ENCODE assay signal across 11 mouse cellular contexts in the genomic region with DNA sequence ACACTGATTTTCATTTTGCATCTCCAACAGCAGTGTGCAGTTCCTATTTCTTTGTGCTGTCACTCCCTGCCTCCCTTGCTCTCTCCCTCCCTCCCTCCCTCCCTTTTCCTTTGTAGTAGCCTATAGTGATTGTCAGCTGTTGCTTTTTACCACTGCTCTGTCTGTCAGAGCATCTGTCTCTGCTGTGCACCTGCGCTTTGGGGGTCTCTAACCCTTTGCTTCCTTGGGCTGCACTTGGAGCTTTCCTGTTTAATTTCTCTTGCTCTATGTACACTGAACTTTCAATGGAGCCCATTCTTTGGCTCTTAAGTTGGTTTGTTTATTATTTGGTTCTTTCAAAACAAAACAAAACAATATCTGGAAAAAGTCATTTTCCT.
DNase-seq lines count a peak whose midpoint lies in the region; ATAC-seq and TF ChIP-seq lines count a peak whose summit lies in the region.
"Had no signal": no experiment of that assay in that cellular context is flagged by ENCODE, and none has a peak within 500 bp of the region (broad histone marks: within the 10 kb centered on the region; RNA-seq: fewer than 3 reads in every experiment).

No protein-coding gene starts in this region.

- peak overlapping the region; percentile 75 for H3K4me2 ChIP-seq in hindbrain, embryonic 13.5 days
- peak overlapping the region; percentile 77 for H3K4me2 ChIP-seq in midbrain, embryonic 14.5 days (ENCODE audit: low read length)

- TF ChIP-seq POLR2A in heart, adult 2 months (IDR thresholded peaks at IDR 0.05; ENCODE audit: insufficient read depth, low read depth, low read length), result no peak
- TF ChIP-seq POLR2A in ES-Bruce4 (IDR thresholded peaks at IDR 0.05; ENCODE audit: insufficient read depth, low read length), result no peak

- H3K27me3 ChIP-seq in heart, adult 2 months (ENCODE audit: control insufficient read depth, insufficient read depth, low read length), result no peaks in the 10 kb centered on the region
- H3K27me3 ChIP-seq in ES-Bruce4 (ENCODE audit: control insufficient read depth, insufficient read depth, low read length, poor library complexity, severe bottlenecking), result no peaks in the 10 kb centered on the region
- no peaks in the 10 kb centered on the region for H3K27me3 ChIP-seq in hindbrain, embryonic 13.5 days
- no peaks in the 10 kb centered on the region for H3K27me3 ChIP-seq in midbrain, embryonic 14.5 days (ENCODE audit: control insufficient read depth, insufficient read depth, low read length)

- TF ChIP-seq EP300 in heart, adult 2 months (IDR thresholded peaks at IDR 0.05; ENCODE audit: insufficient read depth, low read depth, low read length), result no peak
- no peak for TF ChIP-seq EP300 in ES-Bruce4 (IDR thresholded peaks at IDR 0.05; ENCODE audit: insufficient read depth, low read depth, low read length)

- no peak for TF ChIP-seq CTCF in heart, adult 2 months (IDR thresholded peaks at IDR 0.05)
- no peak for TF ChIP-seq CTCF in ES-Bruce4 (IDR thresholded peaks at IDR 0.05; ENCODE audit: low read depth, low read length)

- H3K9me3 ChIP-seq in ES-Bruce4 (replicated peaks; ENCODE audit: control insufficient read depth, insufficient read depth, low read length, poor library complexity, severe bottlenecking), result no peaks in the 10 kb centered on the region
- H3K9me3 ChIP-seq in hindbrain, embryonic 13.5 days, result no peaks in the 10 kb centered on the region
- H3K9me3 ChIP-seq in midbrain, embryonic 14.5 days (ENCODE audit: control insufficient read depth, low read length), result no peaks in the 10 kb centered on the region

- no peak overlapping the region for H3K9ac ChIP-seq in heart, adult 2 months (ENCODE audit: low read depth, low read length)
- 0 out of 2 replicates have a peak overlapping the region, but pooled peaks have one; percentile 41 for H3K9ac ChIP-seq in ES-Bruce4 (ENCODE audit: low read depth, poor library complexity, severe bottlenecking)
- peak overlapping the region; percentile 51 for H3K9ac ChIP-seq in hindbrain, embryonic 13.5 days
- H3K9ac ChIP-seq in midbrain, embryonic 14.5 days (replicated peaks; ENCODE audit: low read length), result no peak overlapping the region

- no peaks in the 10 kb centered on the region; the same call in 1 of the 2 replicates for H3K36me3 ChIP-seq in heart, adult 2 months (ENCODE audit: control insufficient read depth, insufficient read depth, low read length)
- H3K36me3 ChIP-seq in ES-Bruce4 (ENCODE audit: control insufficient read depth, insufficient read depth, low read length, poor library complexity, severe bottlenecking), result no peaks in the 10 kb centered on the region
- peaks cover 17% of the 10 kb centered on the region for H3K36me3 ChIP-seq in hindbrain, embryonic 13.5 days
- peaks cover 12% of the 10 kb centered on the region for H3K36me3 ChIP-seq in midbrain, embryonic 14.5 days (ENCODE audit: control insufficient read depth, insufficient read depth, low read length)

- peak overlapping the region; percentile 40; the same call in 1 of the 2 replicates for H3K27ac ChIP-seq in heart, adult 2 months
- no peak overlapping the region for H3K27ac ChIP-seq in ES-Bruce4 (ENCODE audit: insufficient read depth, low read length)
- H3K27ac ChIP-seq in hindbrain, embryonic 13.5 days, result peak overlapping the region; percentile 66
- 0 out of 2 replicates have a peak overlapping the region, but pooled peaks have one; percentile 14 for H3K27ac ChIP-seq in midbrain, embryonic 14.5 days (replicated peaks; ENCODE audit: low read depth, low read length)

- H3K4me3 ChIP-seq in heart, adult 2 months, result no peak overlapping the region
- no peak overlapping the region for H3K4me3 ChIP-seq in ES-Bruce4 (ENCODE audit: low read depth, low read length)
- H3K4me3 ChIP-seq in hindbrain, embryonic 13.5 days, result no peak overlapping the region
- H3K4me3 ChIP-seq in midbrain, embryonic 14.5 days (replicated peaks; ENCODE audit: low read depth, low read length), result no peak overlapping the region

- intact Hi-C loops in heart, adult 2 months (cut with DNase I), result loop anchor here (5.0 kb wide), 2 partner anchors 121 to 136 kb away; partner anchors contain the start of gene Nifk

- ATAC-seq in hindbrain, embryonic 13.5 days (ENCODE audit: low FRiP score), result no peak
- ATAC-seq in midbrain, embryonic 14.5 days (ENCODE audit: low FRiP score, low TSS enrichment), result no peak

- H3K4me1 ChIP-seq in heart, adult 2 months (ENCODE audit: control insufficient read depth, insufficient read depth, low read length), result peaks cover 22% of the 10 kb centered on the region
- H3K4me1 ChIP-seq in ES-Bruce4 (ENCODE audit: control insufficient read depth, insufficient read depth, low read length), result no peaks in the 10 kb centered on the region
- peaks cover 60% of the 10 kb centered on the region for H3K4me1 ChIP-seq in hindbrain, embryonic 13.5 days (replicated peaks)
- H3K4me1 ChIP-seq in midbrain, embryonic 14.5 days (ENCODE audit: control insufficient read depth, insufficient read depth, low read length), result peaks cover 17% of the 10 kb centered on the region

- DNase-seq in heart, adult 2 months, result no peak
- DNase-seq in heart, adult 8-10 months (ENCODE audit: low spot score), result no peak
- DNase-seq in midbrain, embryonic 14.5 days, result peak; percentile 9
- no peak for DNase-seq in urinary bladder, postnatal 14 days (ENCODE audit: low spot score)
- no peak for DNase-seq in Muller cell, postnatal 12 days (ENCODE audit: inconsistent ontology term)
- DNase-seq in yolk sac, embryonic 10.5 days (ENCODE audit: low spot score), result no peak
- DNase-seq: adrenal gland, adult 2 months; B cell, adult 2 months; retina, postnatal 1 day had no signal

- WGBS in heart, adult 2 months, result 46% methylated on average over 1 of the region's 1 CpGs
- 19% methylated on average over 1 of the region's 1 CpGs for WGBS in hindbrain, embryonic 13.5 days
- 24% methylated on average over 1 of the region's 1 CpGs for WGBS in midbrain, embryonic 14.5 days

- 0 out of 2 replicates have a peak, but pooled peaks cover 1% of the 10 kb centered on the region for H3K79me2 ChIP-seq in heart, adult 2 months (replicated peaks; ENCODE audit: control insufficient read depth, insufficient read depth, low read length)

Comparison
In these comparisons a context has a peak if more than half of its experiments do, and no peak if none do; other contexts are left out.
1. H3K9ac ChIP-seq: peak in ES-Bruce4 (single experiment) and hindbrain, embryonic 13.5 days (single experiment); none in heart, adult 2 months (single experiment) and midbrain, embryonic 14.5 days (single experiment).